Mouse (Mus musculus) embryonic fibroblast, embryonic 13.5 days (primary cell): ENCODE data around the gene Nid1.
"Not testable (repeated sequence)": the region's sequence is repeated elsewhere in the genome, so short reads cannot be mapped to it uniquely, and the experiment has no call there.

ENCODE experiments used
- CTCF ChIP-seq: IDR thresholded peaks from 2 replicates; pipeline ENCODE4 v1.5.1; 2011; ENCODE audit warnings: mild to moderate bottlenecking, control low read depth, low read length, moderate library complexity, borderline replicate concordance; ENCODE audit not compliant: insufficient read depth
- POLR2A ChIP-seq: IDR thresholded peaks from 2 replicates; pipeline ENCODE4 v1.6.1; 2011; ENCODE audit warnings: low read depth, mild to moderate bottlenecking, control low read depth, low read length, moderate library complexity

DNA sequence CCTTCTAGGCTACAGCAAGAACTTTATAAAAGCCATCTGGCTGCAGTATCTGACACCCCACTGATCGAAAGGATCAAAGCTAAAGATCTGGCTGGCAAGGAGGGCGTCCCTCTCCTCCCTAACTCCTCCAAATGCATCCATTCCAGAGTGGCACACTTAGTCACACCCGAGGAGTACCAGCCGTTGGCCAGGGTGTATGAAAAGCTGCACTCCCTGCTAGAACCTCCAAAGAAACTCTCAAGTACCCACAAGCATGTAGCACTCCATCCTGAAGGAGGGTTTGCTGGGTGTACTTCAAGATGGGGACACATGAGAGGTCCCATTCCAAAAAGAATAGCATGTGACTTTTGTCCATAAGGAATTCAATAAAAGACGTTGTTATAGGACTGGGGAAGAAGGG, 34.5 kb upstream of the Nid1 start:
- TF ChIP-seq CTCF, POLR2A: not testable (repeated sequence)
